Mouse (Mus musculus): ENCODE results near the gene Cemip2. TPM values are rescaled to one million over a fixed set of nuclear protein-coding genes. Genes with fewer than 3 reads are reported as not detected.
A peak's percentile ranks its signal among the peaks of the same experiment; 100 is the strongest.

The Cemip2 gene
- total RNA-seq, 2 experiments from 2014 or later: 6.9 to 8.8 TPM

DNA sequence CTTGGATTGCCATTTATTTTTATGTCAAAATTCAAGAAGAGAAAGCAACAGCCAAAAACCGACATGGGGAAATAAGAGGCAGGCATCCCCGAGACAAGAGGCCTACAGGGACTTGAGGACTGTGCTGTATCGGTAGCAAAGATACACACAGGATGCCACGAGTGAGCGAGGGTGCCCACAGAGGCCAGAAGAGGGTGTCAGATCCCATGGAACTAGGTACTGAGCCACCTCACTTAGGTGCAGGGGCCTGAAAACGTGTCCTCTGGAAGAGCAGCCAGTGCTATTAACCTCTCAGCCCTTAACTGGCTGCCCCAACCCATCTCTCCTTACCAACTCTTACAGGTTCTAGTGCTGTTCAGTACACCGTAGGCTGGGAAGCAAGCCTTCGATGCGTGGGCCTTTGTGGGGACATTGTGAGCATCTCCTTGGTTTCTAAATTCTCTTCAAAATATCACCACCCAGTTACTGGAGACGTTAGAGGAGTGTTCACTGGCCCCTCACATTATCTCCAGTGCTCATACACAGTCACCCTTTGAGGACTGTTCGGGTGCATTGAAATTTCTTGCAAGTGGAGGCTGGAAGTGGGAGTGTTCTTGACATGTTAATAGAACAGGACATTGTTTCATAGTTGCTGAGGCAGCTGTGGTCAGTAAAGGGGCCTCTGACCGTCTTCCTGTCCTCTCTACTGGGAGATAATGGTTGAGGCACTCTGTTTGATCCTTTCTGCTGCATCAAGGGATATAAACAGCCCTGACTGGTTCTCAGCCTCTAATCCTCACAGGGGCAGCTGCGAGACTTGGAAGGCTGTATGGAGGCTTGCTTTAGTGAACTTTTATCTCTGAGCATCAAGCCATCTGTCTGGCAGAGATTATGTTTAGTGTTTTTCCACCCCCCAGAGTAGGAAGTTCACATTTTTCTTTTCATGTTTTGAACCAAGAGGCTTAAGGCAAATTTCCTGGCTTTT is 21.6 kb downstream of the Cemip2 start:
- Histone ChIP-seq H3K4me3 (peak overlapping the region; percentile 7; the same call in 1 of the 2 replicates), H3K27ac (peak overlapping the region; percentile 62)
- intact Hi-C loops (cut with DNase I): no loop called here
- DNase-seq: no peak
- no peak for TF ChIP-seq CTCF (IDR thresholded peaks at IDR 0.05)

- no peak overlapping the region for H3K4me3 ChIP-seq
- H3K27ac ChIP-seq: 0 out of 2 replicates have a peak overlapping the region, but pooled peaks have one; percentile 39
- no peak for TF ChIP-seq CTCF (IDR thresholded peaks at IDR 0.05)
- DNase-seq: no peak
- intact Hi-C loops (cut with DNase I): no loop called here
Measured at GRCm38 (mm10) chr19:21804488-21804887, 26.3 kb downstream of the Cemip2 start.

GRCm38 (mm10) chr19:21805305-21805704 is 27.2 kb downstream of the Cemip2 start:
- Histone ChIP-seq H3K4me3 (no peak overlapping the region), H3K27ac (no peak overlapping the region)
- DNase-seq: no peak
- intact Hi-C loops (cut with DNase I): no loop called here
- no peak for TF ChIP-seq CTCF (IDR thresholded peaks at IDR 0.05)

DNA sequence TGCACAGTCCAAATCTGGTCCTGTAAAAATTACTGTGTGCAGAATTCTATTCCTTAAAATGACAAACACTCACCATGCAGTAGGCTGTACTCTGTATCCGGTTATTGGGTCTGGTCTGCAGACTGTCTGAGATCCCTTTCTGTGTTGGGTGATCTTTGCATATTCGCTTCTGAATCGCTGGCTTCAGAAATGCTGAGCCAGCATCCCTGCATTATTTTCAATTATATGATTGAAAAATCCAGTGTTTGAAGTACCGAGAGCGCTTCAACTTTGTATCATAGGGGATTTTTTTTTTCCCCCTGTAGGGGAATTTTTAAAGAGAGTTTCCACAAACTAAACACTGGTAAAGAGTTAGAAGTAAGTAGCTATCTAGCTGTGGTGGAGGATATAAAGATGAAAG is 32.0 kb downstream of the Cemip2 start:
- intact Hi-C loops (cut with DNase I): no loop called here
- Histone ChIP-seq H3K27ac (no peak overlapping the region), H3K4me3 (no peak overlapping the region)
- no peak for DNase-seq
- no peak for TF ChIP-seq CTCF (IDR thresholded peaks at IDR 0.05)

DNA sequence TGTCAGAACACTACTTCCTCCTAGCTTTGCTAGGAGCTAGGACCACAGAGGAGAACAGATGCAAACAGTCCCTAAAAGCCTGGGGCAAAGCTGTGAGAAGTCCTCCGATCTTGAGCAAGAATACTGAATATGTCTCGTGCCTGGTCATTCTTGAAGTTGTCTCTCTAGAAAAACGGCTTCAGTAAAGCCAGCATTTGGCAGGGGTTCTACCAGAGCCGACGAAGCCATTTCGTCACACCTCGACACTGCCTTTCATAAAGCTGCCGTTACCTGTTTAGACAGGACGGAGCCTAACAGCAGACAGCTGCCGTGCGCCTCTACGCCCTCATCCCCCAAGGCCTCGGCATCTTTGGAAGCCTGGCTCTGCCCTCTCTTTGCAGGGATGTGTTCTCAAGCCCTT is 35.4 kb downstream of the Cemip2 start:
- DNase-seq: no peak
- intact Hi-C loops (cut with DNase I): no loop called here
- TF ChIP-seq CTCF (IDR thresholded peaks at IDR 0.05): no peak
- no peak overlapping the region for H3K4me3 ChIP-seq
- no peak overlapping the region for H3K27ac ChIP-seq

GRCm38 (mm10) chr19:21814433-21815020 is 36.4 kb downstream of the Cemip2 start:
- no peak for TF ChIP-seq CTCF (IDR thresholded peaks at IDR 0.05)
- Histone ChIP-seq H3K27ac (no peak overlapping the region), H3K4me3 (no peak overlapping the region)
- intact Hi-C loops (cut with DNase I): no loop called here
- no peak for DNase-seq

DNA sequence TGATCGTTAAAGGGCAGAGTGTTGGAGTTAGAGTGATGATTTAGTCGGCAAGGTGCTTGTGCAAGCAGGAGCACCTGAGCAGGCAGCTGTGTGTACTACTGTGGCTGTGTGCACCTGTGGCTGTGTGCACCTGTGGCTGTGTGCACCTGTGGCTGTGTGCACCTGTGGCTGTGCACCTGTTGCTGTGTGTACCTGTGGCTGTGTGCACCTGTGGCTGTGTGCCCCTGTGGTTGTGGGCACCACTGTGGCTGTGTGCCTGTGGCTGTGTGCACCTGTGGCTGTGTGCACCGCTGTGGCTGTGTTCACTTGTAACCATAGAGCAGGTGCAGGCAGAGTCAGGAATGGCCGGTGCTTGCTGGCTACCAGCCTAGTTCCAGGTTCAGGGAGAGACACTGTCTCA is 38.1 kb downstream of the Cemip2 start:
- H3K4me3 ChIP-seq: no peak overlapping the region
- H3K27ac ChIP-seq: no peak overlapping the region
- TF ChIP-seq CTCF (IDR thresholded peaks at IDR 0.05): no peak
- DNase-seq: no peak
- intact Hi-C loops (cut with DNase I): no loop called here

DNA sequence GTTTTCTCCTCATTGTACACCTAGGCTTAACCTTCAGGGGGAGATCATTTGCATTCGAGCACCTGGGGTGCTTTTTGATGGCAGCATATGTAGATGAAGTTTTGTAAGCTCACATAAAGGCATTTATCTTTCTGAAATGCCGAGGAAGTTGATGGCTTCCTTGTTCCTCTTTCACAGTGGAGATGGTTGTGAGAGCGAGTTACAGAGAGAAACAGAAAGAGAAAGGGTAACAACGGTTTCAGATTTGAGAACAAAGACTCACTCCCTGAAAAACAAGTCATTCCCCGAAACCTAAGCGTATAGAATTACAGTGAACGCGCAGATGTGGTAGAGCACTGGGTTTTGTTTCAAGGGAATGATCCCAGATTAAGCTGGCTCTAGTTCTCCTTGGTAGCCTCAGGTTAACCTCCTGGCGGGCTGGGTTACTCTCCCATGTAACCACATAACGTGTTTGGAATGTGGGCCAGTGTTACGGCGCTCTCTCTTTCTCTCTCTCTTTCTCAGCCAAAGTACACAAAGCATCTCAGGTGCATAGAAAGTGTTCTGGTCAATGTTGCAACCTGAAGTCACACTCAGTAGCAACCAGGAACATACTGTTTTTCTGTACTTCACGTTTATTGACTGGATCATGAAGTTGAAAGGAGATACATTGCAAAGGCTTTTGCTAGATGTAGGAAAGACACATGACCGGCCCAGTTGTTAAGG is 40.0 kb downstream of the Cemip2 start:
- TF ChIP-seq CTCF (IDR thresholded peaks at IDR 0.05): no peak
- no peak overlapping the region for H3K27ac ChIP-seq
- intact Hi-C loops (cut with DNase I): no loop called here
- no peak overlapping the region for H3K4me3 ChIP-seq
- DNase-seq: no peak

- Histone ChIP-seq H3K27ac (peak overlapping the region; percentile 67), H3K4me3 (no peak overlapping the region)
- TF ChIP-seq CTCF (IDR thresholded peaks at IDR 0.05): no peak
- intact Hi-C loops (cut with DNase I): no loop called here
- peak; percentile 44 for DNase-seq
Measured at GRCm38 (mm10) chr19:21819585-21819984, 41.4 kb downstream of the Cemip2 start.

GRCm38 (mm10) chr19:21820126-21820525 is 42.0 kb downstream of the Cemip2 start:
- H3K27ac ChIP-seq: peak overlapping the region; percentile 67
- no peak for DNase-seq
- no peak for TF ChIP-seq CTCF (IDR thresholded peaks at IDR 0.05)
- H3K4me3 ChIP-seq: no peak overlapping the region
- intact Hi-C loops (cut with DNase I): loop anchor here (5.0 kb wide), 1 partner anchor 43 kb away; the partner anchor contains the start of gene Cemip2

DNA sequence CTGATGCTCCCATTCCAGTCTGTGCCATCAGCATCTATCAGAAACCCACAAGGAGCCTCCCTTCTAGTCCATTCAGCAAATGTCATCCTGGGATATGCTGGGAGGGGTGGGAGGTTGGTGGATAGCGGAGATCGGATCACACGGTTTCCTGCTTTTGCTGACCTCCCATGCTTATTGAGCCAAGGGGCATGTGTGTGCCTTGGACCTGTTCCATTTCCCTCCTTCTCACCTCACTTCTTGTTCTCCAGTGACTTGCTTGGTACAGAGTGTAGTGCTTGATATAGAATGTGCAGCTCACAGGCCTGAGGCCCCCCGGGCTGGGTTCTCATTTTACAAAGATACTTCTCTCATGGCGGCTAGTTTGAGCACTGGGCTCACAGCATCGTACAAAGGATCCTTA is 43.7 kb downstream of the Cemip2 start:
- Histone ChIP-seq H3K4me3 (no peak overlapping the region), H3K27ac (peak overlapping the region; percentile 46; the same call in 1 of the 2 replicates)
- TF ChIP-seq CTCF (IDR thresholded peaks at IDR 0.05): no peak
- peak; percentile 34 for DNase-seq
- intact Hi-C loops (cut with DNase I): loop anchor here (5.0 kb wide), 1 partner anchor 45 kb away; the partner anchor contains the start of gene Cemip2

- H3K27ac ChIP-seq: peak overlapping the region; percentile 48; the same call in 1 of the 2 replicates
- intact Hi-C loops (cut with DNase I): loop anchor here (5.0 kb wide), 1 partner anchor 47 kb away; the partner anchor contains the start of gene Cemip2
- DNase-seq: no peak
- H3K4me3 ChIP-seq: no peak overlapping the region
- no peak for TF ChIP-seq CTCF (IDR thresholded peaks at IDR 0.05)
Measured at GRCm38 (mm10) chr19:21824146-21824545, 46.0 kb downstream of the Cemip2 start.

Data from gastrocnemius, adult 2 months (tissue).